Mouse (Mus musculus) lung, postnatal 14 days (tissue): ENCODE measurements around the gene C9orf72.
A peak's percentile ranks its signal among the peaks of the same experiment; 100 is the strongest.

Experiments
- DNase-seq: peaks from one replicate; pipeline ENCODE4 v3.0.0; 2021

The C9orf72 gene

GRCm38 (mm10) chr4:35175566-35175965 is 50.4 kb downstream of the C9orf72 start:
- no peak for DNase-seq

- no peak for DNase-seq
Measured at GRCm38 (mm10) chr4:35173551-35173950, 52.4 kb downstream of the C9orf72 start.

- DNase-seq, result no peak
Measured at GRCm38 (mm10) chr4:35172471-35172870, 53.5 kb downstream of the C9orf72 start.

GRCm38 (mm10) chr4:35169571-35170125 is 56.3 kb downstream of the C9orf72 start:
- DNase-seq, result no peak

- DNase-seq, result no peak
Measured at GRCm38 (mm10) chr4:35167855-35168254, 58.1 kb downstream of the C9orf72 start.

- DNase-seq, result no peak
Measured at GRCm38 (mm10) chr4:35165947-35166346, 60.0 kb downstream of the C9orf72 start.

GRCm38 (mm10) chr4:35165275-35165674 is 60.7 kb downstream of the C9orf72 start:
- no peak for DNase-seq

GRCm38 (mm10) chr4:35157815-35158214 is 68.2 kb downstream of the C9orf72 start:
- DNase-seq, result no peak

- DNase-seq, result peak; percentile 93
Measured at GRCm38 (mm10) chr4:35156751-35157611, 69.0 kb downstream of the C9orf72 start, which contains the start of gene Mob3b. Gene Mob3b (minus strand): TSS chr4:35157484.

GRCm38 (mm10) chr4:35156149-35156611 is 69.8 kb downstream of the C9orf72 start:
- DNase-seq, result peak; percentile 69

GRCm38 (mm10) chr4:35155132-35155922 is 70.6 kb downstream of the C9orf72 start:
- peak; percentile 71 for DNase-seq

GRCm38 (mm10) chr4:35154051-35154450 is 71.9 kb downstream of the C9orf72 start:
- no peak for DNase-seq

GRCm38 (mm10) chr4:35151756-35152155 is 74.2 kb downstream of the C9orf72 start, which contains the start of gene Ifnk:
Gene Ifnk (plus strand): TSS chr4:35152056.
- DNase-seq, result no peak

GRCm38 (mm10) chr4:35150706-35151105 is 75.3 kb downstream of the C9orf72 start:
- DNase-seq, result no peak

GRCm38 (mm10) chr4:35148326-35148725 is 77.6 kb downstream of the C9orf72 start:
- DNase-seq, result no peak

- no peak for DNase-seq
Measured at GRCm38 (mm10) chr4:35146597-35146996, 79.4 kb downstream of the C9orf72 start.

GRCm38 (mm10) chr4:35145726-35146125 is 80.2 kb downstream of the C9orf72 start:
- DNase-seq, result no peak

- DNase-seq, result no peak
Measured at GRCm38 (mm10) chr4:35143472-35144102, 82.4 kb downstream of the C9orf72 start.
